Mouse (Mus musculus) heart, postnatal 4 days (tissue): ENCODE measurements around the gene Klhl24. TPM values are rescaled to one million over a fixed set of nuclear protein-coding genes. Genes with fewer than 3 reads are reported as not detected.

Experiments
- DNase-seq: peaks from one replicate; pipeline ENCODE4 v3.0.0; 2021
- total RNA-seq, 2 experiments: library from RNA; stranded (reverse); gene quantifications; 2 replicates each; pipeline ENCODE4 v1.2.3; 2021

Klhl24 gene
- total RNA-seq, 2 experiments from 2014 or later: 96.1 to 104 TPM

DNA sequence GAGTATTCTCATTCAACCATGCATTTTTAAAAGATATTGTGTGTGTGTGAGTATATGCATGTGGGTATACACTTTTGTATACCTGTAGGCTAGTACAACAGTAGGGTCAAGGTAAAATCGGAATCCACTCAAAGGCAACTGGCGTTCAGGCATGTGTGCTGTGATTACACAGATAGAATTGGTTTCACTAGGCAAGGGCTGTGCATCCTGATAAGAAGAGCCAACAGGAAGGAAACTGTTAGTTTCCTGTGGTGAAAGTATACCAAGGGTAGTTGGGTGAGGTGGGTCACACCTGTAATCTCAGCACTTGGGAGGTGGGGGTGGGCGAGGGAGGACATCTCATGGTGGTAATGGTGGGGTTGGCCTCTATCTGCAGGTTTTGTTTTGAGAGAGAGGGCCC, 47.2 kb downstream of the Klhl24 start:
- no peak for DNase-seq

DNA sequence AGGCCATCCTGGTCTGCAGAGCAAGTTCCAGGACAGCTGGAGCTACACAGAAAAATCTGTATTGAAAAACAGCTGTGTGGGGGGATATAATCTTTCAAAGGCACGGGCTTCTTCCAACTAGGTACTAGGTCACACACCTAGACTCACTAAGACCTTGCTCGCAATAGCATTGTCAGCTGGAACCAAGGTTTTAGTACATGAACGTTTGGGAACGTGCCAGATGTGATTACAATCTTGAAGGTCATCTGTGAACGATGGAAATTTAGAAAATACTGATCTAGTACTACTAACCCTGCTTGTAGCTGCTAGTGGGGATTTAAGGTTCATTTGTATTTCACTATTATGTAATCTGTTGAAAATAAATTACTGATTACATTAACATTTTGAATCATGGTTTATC, 54.6 kb downstream of the Klhl24 start:
- no peak for DNase-seq

GRCm38 (mm10) chr16:20153742-20154141, 56.4 kb downstream of the Klhl24 start:
- no peak for DNase-seq

DNA sequence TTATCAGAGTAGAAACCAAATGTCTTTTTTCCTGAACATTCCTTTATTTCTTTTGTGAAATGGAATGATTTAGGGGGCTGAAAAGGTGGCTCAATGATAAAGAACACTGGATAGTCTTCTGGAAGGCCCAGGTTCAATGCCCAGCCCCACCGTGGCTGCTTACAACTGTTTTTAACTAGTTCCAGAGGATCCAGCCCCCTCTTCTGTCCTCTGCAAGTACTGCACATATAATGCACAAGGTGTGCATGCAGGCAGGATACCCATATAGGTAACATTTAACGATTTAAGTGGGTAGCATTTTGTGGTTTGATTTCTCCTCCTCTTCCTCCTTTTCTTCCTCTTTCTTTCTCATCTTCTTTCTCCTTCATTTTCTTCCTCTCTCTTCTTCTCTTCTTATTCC, 62.8 kb downstream of the Klhl24 start:
- DNase-seq: no peak

- no peak for DNase-seq
Observed at GRCm38 (mm10) chr16:20169071-20169470, 71.7 kb downstream of the Klhl24 start.

DNA sequence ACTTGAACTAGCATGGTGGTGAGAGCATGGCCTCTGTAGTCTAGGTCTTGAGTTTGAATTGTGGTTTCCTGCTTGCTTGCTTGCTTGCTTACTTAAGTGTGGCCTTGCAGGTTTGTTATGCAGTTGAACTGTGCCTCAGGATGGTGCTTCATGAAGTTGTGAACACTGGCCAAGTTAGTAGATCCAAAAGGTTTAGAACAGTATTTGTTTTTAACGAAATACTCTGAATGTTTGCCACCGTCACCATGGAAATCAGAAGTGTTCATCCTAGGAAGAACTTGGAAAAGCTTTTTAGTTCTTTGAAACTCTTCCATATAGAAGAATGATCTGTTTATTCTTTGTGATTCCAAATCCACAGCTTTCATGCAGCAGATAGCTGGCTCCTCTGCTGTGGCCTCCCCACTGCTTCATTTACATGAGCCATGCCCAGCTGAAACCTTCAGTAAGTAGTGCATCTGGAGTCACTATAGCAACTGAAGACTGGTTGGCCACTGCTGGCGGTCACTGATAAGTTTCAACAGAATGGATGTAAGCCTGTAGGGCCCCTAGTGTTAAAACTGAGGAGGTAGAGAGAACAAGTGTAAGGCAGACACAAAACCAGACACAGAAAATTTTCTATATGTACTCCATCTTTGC, 72.2 kb downstream of the Klhl24 start:
- peak; percentile 23 for DNase-seq

Other genes with a start within 250 kb of the Klhl24 start
- gene Klhl6, start 114.5 kb upstream of the Klhl24 start, total RNA-seq: 10 to 100 TPM; 12.4 to 12.5 TPM
- 10 to 100 TPM; 36.0 to 36.2 TPM for gene Yeats2, start 43.5 kb downstream of the Klhl24 start, total RNA-seq
- gene Map6d1, start 143.8 kb downstream of the Klhl24 start, total RNA-seq: 1 to 10 TPM; 1.5 TPM
- gene Parl, start 204.8 kb downstream of the Klhl24 start, total RNA-seq: 100 to 1,000 TPM; 102 to 112 TPM
- gene Cyp2ab1, start 227.9 kb downstream of the Klhl24 start, total RNA-seq: under 1 TPM in 1 of 2 experiments, not detected in 1; 0.18 TPM